Mouse (Mus musculus): ENCODE data around the gene Lbh. TPM values are rescaled to one million over a fixed set of nuclear protein-coding genes. Genes with fewer than 3 reads are reported as not detected.

The Lbh gene
- 6.3 and 7.0 TPM in 2 replicates for polyA plus RNA-seq (2015; fragmentation: Nextera tagmentation; extraction: Ambion mirVana)

DNA sequence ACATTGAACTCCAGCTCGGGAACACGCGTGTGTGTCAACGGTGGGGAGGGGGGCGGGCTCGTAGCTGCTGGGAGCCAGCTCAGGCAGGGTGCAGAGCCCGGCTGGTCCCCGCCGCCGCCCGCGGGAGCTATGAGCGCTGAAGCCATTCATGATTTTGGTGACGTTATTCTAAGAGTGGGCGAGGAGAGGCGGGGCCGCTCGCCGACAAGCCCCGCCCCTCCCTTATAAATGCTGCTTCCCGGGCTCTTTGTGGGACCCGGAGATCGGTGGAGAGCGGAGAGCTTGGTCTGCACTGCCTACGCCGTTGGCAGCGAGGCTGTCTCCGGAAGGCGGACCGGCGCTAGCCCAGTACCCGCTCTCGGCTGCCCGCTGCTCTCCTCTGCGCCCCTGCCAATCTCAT, at the start of gene Lbh:
Gene Lbh (plus strand): TSS at position 253 of the 400 bp plus-strand sequence.
- H3K9me3 ChIP-seq = no peaks in the 10 kb centered on the region
- H3K9ac ChIP-seq (replicated peaks) = peak within 1 kb of the TSS; percentile 96
- peak within 1 kb of the TSS; percentile 83 for H3K4me3 ChIP-seq (replicated peaks)
- WGBS = under 1% methylated on average over 35 of the region's 35 CpGs
- peaks cover 45% of the 10 kb centered on the region for H3K4me1 ChIP-seq (replicated peaks)
- H3K4me2 ChIP-seq (replicated peaks) = peak within 1 kb of the TSS; percentile 82
- peaks cover 4% of the 10 kb centered on the region; the same call in 1 of the 2 replicates for H3K27me3 ChIP-seq
- peak; percentile 92 for ATAC-seq
- peaks cover 19% of the 10 kb centered on the region for H3K36me3 ChIP-seq
- peak within 1 kb of the TSS; percentile 96 for H3K27ac ChIP-seq

GRCm38 (mm10) chr17:72878979-72879378, 39.1 kb upstream of the Lbh start:
- Histone ChIP-seq H3K36me3 (no peaks in the 10 kb centered on the region), H3K27me3 (no peaks in the 10 kb centered on the region), H3K27ac (no peak overlapping the region), H3K9ac (replicated peaks) (no peak overlapping the region), H3K9me3 (no peaks in the 10 kb centered on the region), H3K4me1 (replicated peaks) (no peaks in the 10 kb centered on the region), H3K4me2 (replicated peaks) (no peak overlapping the region), H3K4me3 (replicated peaks) (no peak overlapping the region)
- WGBS = 90% methylated on average over 9 of the region's 9 CpGs
- ATAC-seq = no peak

DNA sequence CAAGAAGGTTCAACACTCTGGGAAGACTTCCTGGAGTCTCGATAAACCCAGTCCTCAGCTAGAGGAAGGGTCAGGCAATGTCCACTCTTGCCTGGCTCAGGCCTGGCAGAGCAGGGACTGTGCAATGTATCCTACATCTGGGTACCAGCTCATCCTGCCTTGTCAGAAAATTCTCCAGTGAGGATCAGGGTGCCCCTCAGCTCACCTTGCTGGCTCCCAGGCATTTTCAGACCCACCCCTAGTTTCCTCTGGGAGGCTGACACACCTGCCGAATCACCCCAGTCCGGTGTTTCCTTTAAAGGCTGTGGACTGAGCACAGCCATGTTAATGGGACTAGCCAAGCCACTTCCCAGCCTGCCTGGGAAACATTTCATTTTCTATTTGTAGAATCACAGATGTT, 37.9 kb upstream of the Lbh start:
- H3K9ac ChIP-seq (replicated peaks) = no peak overlapping the region
- 79% methylated on average over 3 of the region's 3 CpGs for WGBS
- H3K4me3 ChIP-seq (replicated peaks) = no peak overlapping the region
- H3K27ac ChIP-seq = no peak overlapping the region
- H3K27me3 ChIP-seq = no peaks in the 10 kb centered on the region
- H3K4me1 ChIP-seq (replicated peaks) = no peaks in the 10 kb centered on the region
- no peaks in the 10 kb centered on the region for H3K9me3 ChIP-seq
- no peak for ATAC-seq
- no peak overlapping the region for H3K4me2 ChIP-seq (replicated peaks)
- no peaks in the 10 kb centered on the region for H3K36me3 ChIP-seq

- no peak overlapping the region for H3K4me3 ChIP-seq (replicated peaks)
- no peaks in the 10 kb centered on the region for H3K27me3 ChIP-seq
- H3K4me2 ChIP-seq (replicated peaks) = no peak overlapping the region
- H3K36me3 ChIP-seq = no peaks in the 10 kb centered on the region
- no peaks in the 10 kb centered on the region for H3K9me3 ChIP-seq
- 69% methylated on average over 3 of the region's 3 CpGs for WGBS
- ATAC-seq = no peak
- no peak overlapping the region for H3K27ac ChIP-seq
- no peak overlapping the region for H3K9ac ChIP-seq (replicated peaks)
- H3K4me1 ChIP-seq (replicated peaks) = no peaks in the 10 kb centered on the region
Observed at GRCm38 (mm10) chr17:72881051-72881450, 37.1 kb upstream of the Lbh start.

- H3K9ac ChIP-seq (replicated peaks) = no peak overlapping the region
- no peaks in the 10 kb centered on the region for H3K4me1 ChIP-seq (replicated peaks)
- H3K4me2 ChIP-seq (replicated peaks) = no peak overlapping the region
- no peak overlapping the region for H3K4me3 ChIP-seq (replicated peaks)
- no peak for ATAC-seq
- H3K27ac ChIP-seq = no peak overlapping the region
- H3K36me3 ChIP-seq = no peaks in the 10 kb centered on the region
- H3K27me3 ChIP-seq = no peaks in the 10 kb centered on the region
- no peaks in the 10 kb centered on the region for H3K9me3 ChIP-seq
- WGBS = 59% methylated on average over 1 of the region's 1 CpGs
Observed at GRCm38 (mm10) chr17:72881804-72882203, 36.3 kb upstream of the Lbh start.

- Histone ChIP-seq H3K9me3 (no peaks in the 10 kb centered on the region), H3K27me3 (no peaks in the 10 kb centered on the region), H3K36me3 (no peaks in the 10 kb centered on the region), H3K27ac (peak overlapping the region; percentile 61), H3K4me2 (replicated peaks) (peak overlapping the region; percentile 27), H3K9ac (replicated peaks) (no peak overlapping the region), H3K4me3 (replicated peaks) (0 out of 2 replicates have a peak overlapping the region, but pooled peaks have one; percentile 7), H3K4me1 (replicated peaks) (peaks cover 13% of the 10 kb centered on the region)
- peak; percentile 93 for ATAC-seq
- 9% methylated on average over 20 of the region's 20 CpGs for WGBS
Observed at GRCm38 (mm10) chr17:72889556-72890397, 28.3 kb upstream of the Lbh start.

- 57% methylated on average over 8 of the region's 8 CpGs for WGBS
- Histone ChIP-seq H3K36me3 (no peaks in the 10 kb centered on the region), H3K9me3 (no peaks in the 10 kb centered on the region), H3K4me3 (replicated peaks) (no peak overlapping the region), H3K27me3 (no peaks in the 10 kb centered on the region), H3K27ac (peak overlapping the region; percentile 61), H3K9ac (replicated peaks) (no peak overlapping the region), H3K4me2 (replicated peaks) (peak overlapping the region; percentile 1; the same call in 1 of the 2 replicates), H3K4me1 (replicated peaks) (peaks cover 13% of the 10 kb centered on the region)
- peak; percentile 71 for ATAC-seq
Observed at GRCm38 (mm10) chr17:72890398-72890898, 27.7 kb upstream of the Lbh start.

DNA sequence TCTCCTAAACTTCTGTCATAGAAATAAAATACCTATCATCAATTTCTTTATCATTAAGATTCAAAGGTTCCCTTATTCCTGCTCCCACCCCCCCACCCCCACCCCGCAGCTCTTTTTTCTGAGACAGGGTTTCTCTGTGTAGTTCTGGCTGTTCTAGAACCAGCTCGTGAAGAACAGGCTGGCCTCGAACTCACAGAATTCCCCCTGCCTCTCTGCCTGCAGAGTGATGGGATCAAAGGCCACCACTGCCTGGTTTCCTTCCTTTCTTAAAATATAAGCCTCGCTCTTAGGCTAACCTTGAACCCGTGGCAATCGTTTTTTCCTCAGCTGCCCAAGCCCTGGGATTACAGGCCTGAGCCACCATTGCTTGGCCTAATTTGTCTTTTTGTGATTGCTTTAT, 26.5 kb upstream of the Lbh start:
- Histone ChIP-seq H3K36me3 (no peaks in the 10 kb centered on the region), H3K4me1 (replicated peaks) (peaks cover 13% of the 10 kb centered on the region), H3K4me3 (replicated peaks) (no peak overlapping the region), H3K9me3 (no peaks in the 10 kb centered on the region), H3K27me3 (no peaks in the 10 kb centered on the region), H3K9ac (replicated peaks) (no peak overlapping the region), H3K4me2 (replicated peaks) (no peak overlapping the region), H3K27ac (no peak overlapping the region)
- 91% methylated on average over 6 of the region's 6 CpGs for WGBS
- ATAC-seq = no peak

DNA sequence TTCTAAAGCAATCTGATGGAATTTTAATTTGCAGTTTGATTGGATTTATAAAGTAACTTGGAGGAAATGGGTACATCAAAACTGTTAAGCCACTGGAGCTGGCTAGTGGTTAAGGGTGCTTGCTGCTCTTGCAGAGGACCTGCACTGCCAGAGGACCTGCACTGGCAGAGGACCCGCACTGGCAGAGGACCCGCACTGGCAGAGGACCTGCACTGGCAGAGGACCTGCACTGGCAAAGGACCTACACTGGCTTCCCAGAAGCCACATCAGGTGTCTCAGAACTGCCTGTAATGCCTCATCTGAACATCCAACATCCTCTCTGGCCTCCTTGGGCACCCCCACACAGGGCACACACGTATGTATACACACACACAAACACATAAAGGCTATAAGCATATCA, 22.6 kb upstream of the Lbh start:
- H3K9me3 ChIP-seq = no peaks in the 10 kb centered on the region
- H3K27ac ChIP-seq = no peak overlapping the region
- WGBS = 95% methylated on average over 3 of the region's 3 CpGs
- H3K4me2 ChIP-seq (replicated peaks) = no peak overlapping the region
- peaks cover 3% of the 10 kb centered on the region for H3K4me1 ChIP-seq (replicated peaks)
- ATAC-seq = no peak
- no peak overlapping the region for H3K9ac ChIP-seq (replicated peaks)
- no peak overlapping the region for H3K4me3 ChIP-seq (replicated peaks)
- no peaks in the 10 kb centered on the region for H3K27me3 ChIP-seq
- no peaks in the 10 kb centered on the region for H3K36me3 ChIP-seq

GRCm38 (mm10) chr17:72897076-72897475, 21.0 kb upstream of the Lbh start:
- H3K27ac ChIP-seq = no peak overlapping the region
- no peaks in the 10 kb centered on the region for H3K4me1 ChIP-seq (replicated peaks)
- no peaks in the 10 kb centered on the region for H3K9me3 ChIP-seq
- no peak overlapping the region for H3K4me3 ChIP-seq (replicated peaks)
- no peaks in the 10 kb centered on the region for H3K36me3 ChIP-seq
- no peak overlapping the region for H3K9ac ChIP-seq (replicated peaks)
- H3K27me3 ChIP-seq = no peaks in the 10 kb centered on the region
- WGBS = 90% methylated on average over 7 of the region's 7 CpGs
- no peak for ATAC-seq
- no peak overlapping the region for H3K4me2 ChIP-seq (replicated peaks)

DNA sequence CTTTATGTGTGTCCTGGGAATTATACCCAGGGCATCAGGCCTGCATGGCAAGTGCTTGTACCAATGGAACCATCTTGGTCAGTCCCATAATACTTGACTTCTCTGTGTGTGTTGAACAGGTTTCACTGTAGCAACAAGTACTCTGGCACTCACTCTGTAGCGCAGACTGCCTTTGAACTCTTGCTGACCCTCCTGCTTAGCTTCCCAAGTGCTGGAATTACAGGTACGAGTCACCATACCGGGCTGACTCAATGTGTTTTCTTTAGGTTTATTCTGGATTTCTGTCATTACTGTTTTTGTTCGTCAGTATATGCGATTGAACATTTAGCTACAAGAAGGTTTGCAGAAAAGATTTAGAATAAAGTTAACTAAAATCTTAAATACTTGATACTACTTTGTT, 20.1 kb upstream of the Lbh start:
- WGBS = 88% methylated on average over 5 of the region's 5 CpGs
- H3K36me3 ChIP-seq = no peaks in the 10 kb centered on the region
- H3K4me2 ChIP-seq (replicated peaks) = no peak overlapping the region
- no peak overlapping the region for H3K27ac ChIP-seq
- H3K4me3 ChIP-seq (replicated peaks) = no peak overlapping the region
- no peaks in the 10 kb centered on the region for H3K27me3 ChIP-seq
- ATAC-seq = no peak
- H3K9ac ChIP-seq (replicated peaks) = no peak overlapping the region
- H3K4me1 ChIP-seq (replicated peaks) = no peaks in the 10 kb centered on the region
- no peaks in the 10 kb centered on the region for H3K9me3 ChIP-seq

- Histone ChIP-seq H3K27me3 (no peaks in the 10 kb centered on the region), H3K4me2 (replicated peaks) (no peak overlapping the region), H3K36me3 (no peaks in the 10 kb centered on the region), H3K27ac (no peak overlapping the region), H3K9ac (replicated peaks) (no peak overlapping the region), H3K9me3 (no peaks in the 10 kb centered on the region), H3K4me1 (replicated peaks) (no peaks in the 10 kb centered on the region), H3K4me3 (replicated peaks) (no peak overlapping the region)
- ATAC-seq = no peak
- WGBS = 69% methylated on average over 3 of the region's 3 CpGs
Observed at GRCm38 (mm10) chr17:72898775-72899174, 19.3 kb upstream of the Lbh start.

Data from midbrain, embryonic 13.5 days (tissue).